In the genomic region with DNA sequence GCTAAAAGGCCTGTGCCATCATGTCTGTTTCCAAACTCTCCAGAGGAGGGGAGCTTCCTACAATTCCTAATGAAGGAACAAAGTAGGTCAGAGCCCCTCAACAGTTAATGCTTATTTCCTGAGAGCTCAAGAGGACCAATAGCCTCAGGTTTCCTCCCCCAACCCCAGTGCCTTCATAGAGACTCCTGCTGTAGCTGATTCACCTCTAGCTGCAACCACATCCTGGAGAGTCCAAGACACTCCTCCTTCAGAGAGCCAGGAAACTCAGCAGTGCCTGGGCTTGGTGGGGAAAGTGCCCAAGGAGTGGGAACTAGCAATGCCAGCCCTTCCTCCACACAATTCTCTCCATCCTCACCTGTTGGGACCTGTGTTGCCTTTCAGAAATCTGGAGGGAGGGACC, we compare ENCODE assay signal across 14 mouse cellular contexts. TPM values are rescaled to one million over a fixed set of nuclear protein-coding genes. Genes with fewer than 3 reads are reported as not detected.
A peak's percentile ranks its signal among the peaks of the same experiment; 100 is the strongest.
DNase-seq lines count a peak whose midpoint lies in the region; ATAC-seq and TF ChIP-seq lines count a peak whose summit lies in the region.
"Had no signal": no experiment of that assay in that cellular context is flagged by ENCODE, and none has a peak within 500 bp of the region (broad histone marks: within the 10 kb centered on the region; RNA-seq: fewer than 3 reads in every experiment).

No protein-coding gene starts in this region.

- H3K36me3 ChIP-seq in heart, embryonic 11.5 days (ENCODE audit: control insufficient read depth, insufficient read depth, low read length), result no peaks in the 10 kb centered on the region
- no peaks in the 10 kb centered on the region for H3K36me3 ChIP-seq in liver, embryonic 11.5 days (ENCODE audit: control insufficient read depth, insufficient read depth, low read length)
- no peaks in the 10 kb centered on the region for H3K36me3 ChIP-seq in liver, postnatal 0 days (replicated peaks; ENCODE audit: insufficient read depth, low read length)
- no peaks in the 10 kb centered on the region for H3K36me3 ChIP-seq in lung, postnatal 0 days (ENCODE audit: insufficient read depth, low read length)
- H3K36me3 ChIP-seq: forebrain, embryonic 12.5 days; liver, embryonic 13.5 days had no signal

- H3K27ac ChIP-seq in heart, embryonic 11.5 days (ENCODE audit: low read depth, low read length), result peak overlapping the region; percentile 31; the same call in 1 of the 2 replicates
- H3K27ac ChIP-seq in liver, embryonic 11.5 days (ENCODE audit: low read depth, low read length), result peak overlapping the region; percentile 57; the same call in 1 of the 2 replicates
- no peak overlapping the region for H3K27ac ChIP-seq in liver, postnatal 0 days (ENCODE audit: low read depth)
- no peak overlapping the region for H3K27ac ChIP-seq in lung, postnatal 0 days (ENCODE audit: low read length)
- H3K27ac ChIP-seq: forebrain, embryonic 12.5 days; hindbrain, postnatal 0 days; macrophage had no signal

- TF ChIP-seq CTCF in liver, postnatal 0 days (IDR thresholded peaks at IDR 0.05; ENCODE audit: low read depth), result no peak
- TF ChIP-seq CTCF in lung, postnatal 0 days (IDR thresholded peaks at IDR 0.05), result no peak

- H3K9ac ChIP-seq in heart, embryonic 11.5 days (ENCODE audit: low read depth, low read length), result no peak overlapping the region
- no peak overlapping the region for H3K9ac ChIP-seq in liver, embryonic 11.5 days (ENCODE audit: low read depth, low read length)
- H3K9ac ChIP-seq in liver, postnatal 0 days (replicated peaks), result no peak overlapping the region
- H3K9ac ChIP-seq in lung, postnatal 0 days (replicated peaks; ENCODE audit: low read depth), result no peak overlapping the region
- H3K9ac ChIP-seq: forebrain, embryonic 12.5 days had no signal

- DNase-seq in heart, adult 8-10 months (ENCODE audit: low spot score), result no peak
- no peak for DNase-seq in liver, embryonic 11.5 days (ENCODE audit: low spot score)
- no peak for DNase-seq in liver, postnatal 0 days
- peak; percentile 71 for DNase-seq in T-cell, adult 2 months (ENCODE audit: low spot score)
- peak; percentile 13 for DNase-seq in thymus, postnatal 0 days (ENCODE audit: low spot score)
- no peak for DNase-seq in ovary, postnatal 14 days (ENCODE audit: low spot score)
- DNase-seq in lung, postnatal 0 days (ENCODE audit: low spot score), result no peak
- DNase-seq: adrenal gland, postnatal 14 days; gastrocnemius, postnatal 25 days had no signal

- ATAC-seq in heart, embryonic 11.5 days (replicated peaks; ENCODE audit: insufficient number of reproducible peaks, low FRiP score, low TSS enrichment), result no peak
- ATAC-seq in liver, embryonic 11.5 days (replicated peaks; ENCODE audit: low FRiP score), result no peak
- ATAC-seq in liver, postnatal 0 days, result no peak
- no peak for ATAC-seq in lung, postnatal 0 days
- ATAC-seq: hindbrain, postnatal 0 days had no signal

- H3K4me1 ChIP-seq in heart, embryonic 11.5 days (ENCODE audit: control insufficient read depth, insufficient read depth, low read length), result peaks cover 36% of the 10 kb centered on the region
- H3K4me1 ChIP-seq in liver, embryonic 11.5 days (replicated peaks; ENCODE audit: control insufficient read depth, insufficient read depth, low read length), result peaks cover 27% of the 10 kb centered on the region
- H3K4me1 ChIP-seq in liver, postnatal 0 days (ENCODE audit: insufficient read depth), result peaks cover 19% of the 10 kb centered on the region
- no peaks in the 10 kb centered on the region for H3K4me1 ChIP-seq in lung, postnatal 0 days (ENCODE audit: insufficient read depth, low read depth, low read length)

- H3K4me3 ChIP-seq in heart, embryonic 11.5 days (ENCODE audit: low read depth, low read length), result no peak overlapping the region
- no peak overlapping the region for H3K4me3 ChIP-seq in liver, embryonic 11.5 days (ENCODE audit: low read depth, low read length)
- H3K4me3 ChIP-seq in liver, postnatal 0 days (ENCODE audit: low read depth, low read length), result no peak overlapping the region
- no peak overlapping the region for H3K4me3 ChIP-seq in lung, postnatal 0 days (ENCODE audit: low read depth, low read length)
- H3K4me3 ChIP-seq: forebrain, embryonic 12.5 days; liver, embryonic 13.5 days had no signal

- H3K4me2 ChIP-seq in heart, embryonic 11.5 days, result no peak overlapping the region
- no peak overlapping the region for H3K4me2 ChIP-seq in liver, embryonic 11.5 days
- no peak overlapping the region for H3K4me2 ChIP-seq in liver, postnatal 0 days (ENCODE audit: low read depth, low read length)
- no peak overlapping the region for H3K4me2 ChIP-seq in lung, postnatal 0 days (replicated peaks; ENCODE audit: low read depth, low read length)
- H3K4me2 ChIP-seq: forebrain, embryonic 12.5 days had no signal

- peaks cover 33% of the 10 kb centered on the region for H3K27me3 ChIP-seq in heart, embryonic 11.5 days (ENCODE audit: control insufficient read depth, insufficient read depth, low read length)
- no peaks in the 10 kb centered on the region for H3K27me3 ChIP-seq in liver, embryonic 11.5 days (replicated peaks; ENCODE audit: control insufficient read depth, insufficient read depth, low read length)
- H3K27me3 ChIP-seq in liver, postnatal 0 days (ENCODE audit: insufficient read depth, low read length), result no peaks in the 10 kb centered on the region
- no peaks in the 10 kb centered on the region for H3K27me3 ChIP-seq in lung, postnatal 0 days (replicated peaks; ENCODE audit: insufficient read depth, low read length)
- H3K27me3 ChIP-seq: liver, embryonic 13.5 days had no signal

- H3K9me3 ChIP-seq in heart, embryonic 11.5 days (replicated peaks; ENCODE audit: control insufficient read depth, low read length), result no peaks in the 10 kb centered on the region
- H3K9me3 ChIP-seq in liver, embryonic 11.5 days (ENCODE audit: control insufficient read depth, low read length), result no peaks in the 10 kb centered on the region
- no peaks in the 10 kb centered on the region for H3K9me3 ChIP-seq in liver, postnatal 0 days (ENCODE audit: low read length)
- no peaks in the 10 kb centered on the region for H3K9me3 ChIP-seq in lung, postnatal 0 days (ENCODE audit: low read length)
- H3K9me3 ChIP-seq: forebrain, embryonic 12.5 days; liver, embryonic 13.5 days had no signal

- no peak for TF ChIP-seq EP300 in liver, postnatal 0 days (IDR thresholded peaks at IDR 0.05; ENCODE audit: low read depth)
- TF ChIP-seq EP300 in lung, postnatal 0 days (IDR thresholded peaks at IDR 0.05), result no peak

RNA-seq across cellular contexts. Expression of gene Dact2, which starts 31.4 kb away (rescaled TPM):
- polyA plus RNA-seq in heart, embryonic 11.5 days (2014; fragmentation: Nextera tagmentation; extraction: Ambion mirVana), result 1.8 and 2.7 TPM in 2 replicates
- total RNA-seq in heart, adult 8-10 months (2022), result 1 to 10 TPM in 2 of 4 experiments, under 1 TPM in 2; 0.94 to 1.3 (median 0.98) TPM
- 2.3 and 3.0 TPM in 2 replicates for polyA plus RNA-seq in liver, embryonic 11.5 days (2014; fragmentation: Nextera tagmentation; extraction: Ambion mirVana)
- polyA plus RNA-seq in liver, postnatal 0 days (2015; fragmentation: Nextera tagmentation; extraction: Ambion mirVana), result 2.4 and 3.4 TPM in 2 replicates
- polyA plus RNA-seq in thymus, postnatal 0 days (2015; fragmentation: Nextera tagmentation; extraction: Ambion mirVana), result 19.5 and 21.1 TPM in 2 replicates
- 2.5 and 2.6 TPM in 2 replicates for polyA plus RNA-seq in lung, postnatal 0 days (2015; fragmentation: Nextera tagmentation; extraction: Ambion mirVana)
- polyA plus RNA-seq: macrophage had no signal

Comparison
In these comparisons a context has a peak if more than half of its experiments do, and no peak if none do; other contexts are left out.
1. H3K27ac ChIP-seq: peak in heart, embryonic 11.5 days (single experiment) and liver, embryonic 11.5 days (single experiment); none in liver, postnatal 0 days (single experiment) and lung, postnatal 0 days (single experiment).
2. DNase-seq: peak in T-cell, adult 2 months (single experiment) and thymus, postnatal 0 days (single experiment); none in heart, adult 8-10 months (single experiment), liver, embryonic 11.5 days (single experiment), liver, postnatal 0 days (single experiment), ovary, postnatal 14 days (single experiment) and lung, postnatal 0 days (single experiment).